Mouse (Mus musculus): ENCODE results near the gene Sec62. TPM values are rescaled to one million over a fixed set of nuclear protein-coding genes. Genes with fewer than 3 reads are reported as not detected.
"Not testable (repeated sequence)": the region's sequence is repeated elsewhere in the genome, so short reads cannot be mapped to it uniquely, and the experiment has no call there.

Gene Sec62
- polyA plus RNA-seq, 1 experiment from 2014 or later: 62.0 TPM

DNA sequence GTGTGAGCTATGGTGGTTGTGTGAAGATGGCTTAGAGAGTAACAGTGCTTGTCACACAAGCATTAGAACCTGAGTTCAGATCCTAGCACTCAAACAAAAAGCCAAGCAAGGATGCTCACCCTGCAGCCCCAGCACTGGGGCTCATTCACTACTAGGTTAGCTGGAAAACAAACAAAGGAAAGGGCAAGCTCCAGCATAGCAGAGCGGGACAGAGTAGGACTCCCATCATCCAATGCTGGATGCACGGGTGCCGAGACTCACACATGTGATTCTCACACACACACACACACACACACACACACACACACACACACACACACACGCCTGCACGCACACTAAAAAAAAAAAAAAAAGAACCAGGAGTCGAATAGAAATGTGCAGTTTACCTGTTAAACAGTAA is 58.7 kb downstream of the Sec62 start:
- Histone ChIP-seq H3K9me3 (ENCODE audit: control insufficient read depth, low read length) (no peaks in the 10 kb centered on the region), H3K36me3 (ENCODE audit: control insufficient read depth, insufficient read depth, low read length) (no peaks in the 10 kb centered on the region), H3K9ac (ENCODE audit: low read length) (no peak overlapping the region), H3K27me3 (ENCODE audit: control insufficient read depth, insufficient read depth, low read length) (peaks cover 11% of the 10 kb centered on the region), H3K27ac (ENCODE audit: low read depth, low read length) (no peak overlapping the region), H3K4me2 (ENCODE audit: low read depth, low read length, severe bottlenecking) (no peak overlapping the region), H3K4me3 (ENCODE audit: low read depth, low read length) (no peak overlapping the region), H3K4me1 (replicated peaks; ENCODE audit: control insufficient read depth, insufficient read depth, low read length) (peaks cover 4% of the 10 kb centered on the region; the same call in 1 of the 2 replicates)
- ATAC-seq (replicated peaks; ENCODE audit: low FRiP score) (no peak), DNase-seq (ENCODE audit: low spot score) (no peak)
- WGBS: 76% methylated on average over 6 of the region's 6 CpGs

GRCm38 (mm10) chr3:30853596-30853995 is 60.9 kb downstream of the Sec62 start:
- DNase-seq (ENCODE audit: low spot score): no peak
- Histone ChIP-seq H3K4me1 (replicated peaks; ENCODE audit: control insufficient read depth, insufficient read depth, low read length) (peaks cover 4% of the 10 kb centered on the region; the same call in 1 of the 2 replicates), H3K4me3 (ENCODE audit: low read depth, low read length) (no peak overlapping the region), H3K27ac (ENCODE audit: low read depth, low read length) (no peak overlapping the region), H3K27me3 (ENCODE audit: control insufficient read depth, insufficient read depth, low read length) (peaks cover 17% of the 10 kb centered on the region), H3K9ac (ENCODE audit: low read length) (no peak overlapping the region), H3K9me3 (ENCODE audit: control insufficient read depth, low read length) (no peaks in the 10 kb centered on the region), H3K36me3 (ENCODE audit: control insufficient read depth, insufficient read depth, low read length) (no peaks in the 10 kb centered on the region), H3K4me2 (ENCODE audit: low read depth, low read length, severe bottlenecking) (no peak overlapping the region)
- no peak for ATAC-seq (replicated peaks; ENCODE audit: low FRiP score)
- 92% methylated on average over 5 of the region's 5 CpGs for whole genome bisulfite sequencing

DNA sequence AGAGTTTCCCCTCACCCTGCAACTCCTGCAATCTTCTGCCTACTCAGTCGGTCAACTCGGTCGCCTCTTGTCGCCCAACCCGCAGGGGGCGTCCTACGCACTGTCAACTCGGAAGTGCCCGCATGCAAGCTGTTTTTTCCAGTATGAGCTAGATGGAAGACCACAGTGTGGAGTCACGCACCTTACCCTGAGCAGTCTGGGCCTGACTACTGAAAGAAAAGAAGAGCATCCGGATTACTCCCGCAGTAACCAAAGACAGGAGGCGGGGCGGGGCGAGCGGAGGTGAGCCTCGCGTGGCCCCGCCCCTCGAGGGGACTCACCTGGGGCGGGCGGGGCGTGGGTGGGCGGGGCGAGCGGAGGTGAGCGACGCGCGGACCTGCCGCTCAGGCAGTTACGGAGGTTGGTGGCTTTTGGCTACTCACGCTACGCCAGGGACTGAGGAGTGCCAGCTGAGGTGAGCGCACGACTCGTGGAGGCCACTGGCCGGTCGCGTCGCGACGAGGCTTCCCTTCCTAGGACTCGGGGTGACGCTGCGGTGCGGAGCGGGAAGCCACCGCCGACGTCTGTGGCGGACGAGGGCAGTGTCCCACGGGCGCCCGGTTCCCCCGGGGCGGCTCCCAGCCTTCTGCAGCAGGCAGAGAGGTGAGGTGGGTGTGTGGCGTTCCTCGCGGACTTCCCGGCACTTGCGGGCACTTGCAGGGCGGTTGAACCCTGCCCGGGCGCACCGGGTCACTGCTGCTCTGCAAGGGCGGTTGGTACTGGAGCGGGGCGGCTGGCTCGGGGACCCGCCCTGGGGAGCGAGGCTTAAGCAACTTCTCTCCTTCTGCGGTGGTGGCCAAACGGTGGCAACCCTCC is 63.2 kb downstream of the Sec62 start, which contains the start of gene Gpr160:
TSS of gene Gpr160 (plus strand) at position 347 of the 855 bp plus-strand sequence.
- WGBS: 1% methylated on average over 64 of the region's 75 CpGs
- peak within 1 kb of the TSS; percentile 52 for H3K4me3 ChIP-seq (ENCODE audit: low read depth, low read length)
- H3K9me3 ChIP-seq (ENCODE audit: control insufficient read depth, low read length): no peaks in the 10 kb centered on the region
- H3K9ac ChIP-seq (ENCODE audit: low read length): peak within 1 kb of the TSS; percentile 44
- DNase-seq (ENCODE audit: low spot score) (peak; percentile 71), ATAC-seq (replicated peaks; ENCODE audit: low FRiP score) (peak; percentile 63)
- no peaks in the 10 kb centered on the region for H3K36me3 ChIP-seq (ENCODE audit: control insufficient read depth, insufficient read depth, low read length)
- H3K27me3 ChIP-seq (ENCODE audit: control insufficient read depth, insufficient read depth, low read length): peaks cover 17% of the 10 kb centered on the region
- no peak within 1 kb of the TSS for H3K27ac ChIP-seq (ENCODE audit: low read depth, low read length)
- H3K4me2 ChIP-seq (ENCODE audit: low read depth, low read length, severe bottlenecking): peak within 1 kb of the TSS; percentile 96
- peaks cover 4% of the 10 kb centered on the region; the same call in 1 of the 2 replicates for H3K4me1 ChIP-seq (replicated peaks; ENCODE audit: control insufficient read depth, insufficient read depth, low read length)

GRCm38 (mm10) chr3:30859599-30859998 is 66.9 kb downstream of the Sec62 start:
- not testable (repeated sequence) for DNase-seq (ENCODE audit: low spot score); H3K4me3 ChIP-seq (ENCODE audit: low read depth, low read length); H3K9me3 ChIP-seq (ENCODE audit: control insufficient read depth, low read length); H3K4me2 ChIP-seq (ENCODE audit: low read depth, low read length, severe bottlenecking); H3K36me3 ChIP-seq (ENCODE audit: control insufficient read depth, insufficient read depth, low read length); H3K27ac ChIP-seq (ENCODE audit: low read depth, low read length); ATAC-seq (replicated peaks; ENCODE audit: low FRiP score); H3K4me1 ChIP-seq (replicated peaks; ENCODE audit: control insufficient read depth, insufficient read depth, low read length); H3K9ac ChIP-seq (ENCODE audit: low read length)
- H3K27me3 ChIP-seq (ENCODE audit: control insufficient read depth, insufficient read depth, low read length): peaks cover 17% of the 10 kb centered on the region
- 92% methylated on average over 8 of the region's 8 CpGs for WGBS

GRCm38 (mm10) chr3:30860705-30861104 is 68.0 kb downstream of the Sec62 start:
- ATAC-seq (replicated peaks; ENCODE audit: low FRiP score): no peak
- Histone ChIP-seq H3K4me3 (ENCODE audit: low read depth, low read length) (no peak overlapping the region), H3K27ac (ENCODE audit: low read depth, low read length) (no peak overlapping the region), H3K4me2 (ENCODE audit: low read depth, low read length, severe bottlenecking) (no peak overlapping the region), H3K36me3 (ENCODE audit: control insufficient read depth, insufficient read depth, low read length) (no peaks in the 10 kb centered on the region), H3K4me1 (replicated peaks; ENCODE audit: control insufficient read depth, insufficient read depth, low read length) (peaks cover 4% of the 10 kb centered on the region; the same call in 1 of the 2 replicates), H3K27me3 (ENCODE audit: control insufficient read depth, insufficient read depth, low read length) (peaks cover 13% of the 10 kb centered on the region), H3K9me3 (ENCODE audit: control insufficient read depth, low read length) (no peaks in the 10 kb centered on the region), H3K9ac (ENCODE audit: low read length) (no peak overlapping the region)
- WGBS: 81% methylated on average over 4 of the region's 4 CpGs
- no peak for DNase-seq (ENCODE audit: low spot score)

- Histone ChIP-seq H3K4me3 (ENCODE audit: low read depth, low read length) (no peak overlapping the region), H3K4me2 (ENCODE audit: low read depth, low read length, severe bottlenecking) (no peak overlapping the region), H3K36me3 (ENCODE audit: control insufficient read depth, insufficient read depth, low read length) (no peaks in the 10 kb centered on the region), H3K9me3 (ENCODE audit: control insufficient read depth, low read length) (no peaks in the 10 kb centered on the region), H3K27me3 (ENCODE audit: control insufficient read depth, insufficient read depth, low read length) (no peaks in the 10 kb centered on the region), H3K27ac (ENCODE audit: low read depth, low read length) (no peak overlapping the region), H3K4me1 (replicated peaks; ENCODE audit: control insufficient read depth, insufficient read depth, low read length) (no peaks in the 10 kb centered on the region), H3K9ac (ENCODE audit: low read length) (no peak overlapping the region)
- DNase-seq (ENCODE audit: low spot score) (no peak), ATAC-seq (replicated peaks; ENCODE audit: low FRiP score) (no peak)
- 77% methylated on average over 5 of the region's 5 CpGs for WGBS
These were observed 71.2 kb downstream of the Sec62 start for GRCm38 (mm10) chr3:30863712-30864435.

DNA sequence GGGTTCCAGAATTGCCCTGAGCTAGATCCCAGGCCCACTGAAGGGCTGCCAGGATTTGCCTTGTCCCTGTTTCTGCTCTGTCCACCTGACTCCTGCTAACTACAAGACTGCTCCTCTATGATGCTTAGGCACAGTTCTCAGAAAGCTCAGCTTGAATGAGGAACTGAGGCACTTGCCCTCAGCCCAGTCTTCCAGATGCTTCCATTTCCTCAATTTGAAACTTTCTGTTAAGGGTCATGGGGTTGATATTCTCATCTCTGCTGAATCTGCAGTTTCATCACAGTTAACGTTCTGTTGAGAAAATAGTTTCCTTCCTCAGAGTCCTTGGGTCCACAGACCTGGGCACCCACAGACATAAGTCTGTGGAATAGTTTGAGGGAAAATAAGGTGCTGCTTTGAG is 72.0 kb downstream of the Sec62 start:
- 85% methylated on average over 1 of the region's 1 CpGs for WGBS

DNA sequence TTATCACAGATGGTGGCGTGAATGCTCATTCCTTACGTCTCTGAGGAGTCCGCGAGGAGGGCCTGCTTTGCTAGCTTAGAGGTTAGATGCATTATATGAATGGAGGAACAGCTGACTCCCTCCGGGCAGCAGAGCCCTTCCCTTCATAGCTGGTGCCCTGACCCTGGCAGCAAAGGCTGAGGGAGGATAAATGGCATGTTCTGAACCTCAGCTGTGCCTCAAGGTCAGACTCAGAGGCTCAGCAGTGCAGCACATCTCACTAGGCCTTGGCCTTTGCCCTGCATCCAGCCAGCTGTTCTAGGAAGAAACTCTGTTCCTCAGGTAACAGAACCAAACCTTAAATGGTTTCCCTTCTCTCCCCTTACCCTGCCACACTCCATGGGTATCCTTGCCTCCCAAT is 75.5 kb downstream of the Sec62 start:
- Histone ChIP-seq H3K27ac (ENCODE audit: low read depth, low read length) (no peak overlapping the region), H3K4me2 (ENCODE audit: low read depth, low read length, severe bottlenecking) (no peak overlapping the region), H3K9me3 (ENCODE audit: control insufficient read depth, low read length) (no peaks in the 10 kb centered on the region), H3K27me3 (ENCODE audit: control insufficient read depth, insufficient read depth, low read length) (no peaks in the 10 kb centered on the region), H3K4me1 (replicated peaks; ENCODE audit: control insufficient read depth, insufficient read depth, low read length) (no peaks in the 10 kb centered on the region), H3K9ac (ENCODE audit: low read length) (no peak overlapping the region), H3K4me3 (ENCODE audit: low read depth, low read length) (no peak overlapping the region), H3K36me3 (ENCODE audit: control insufficient read depth, insufficient read depth, low read length) (no peaks in the 10 kb centered on the region)
- no peak for DNase-seq (ENCODE audit: low spot score)
- no peak for ATAC-seq (replicated peaks; ENCODE audit: low FRiP score)
- WGBS: 82% methylated on average over 5 of the region's 5 CpGs

More for the DNA sequence above, 72.0 kb downstream of the Sec62 start:
- ATAC-seq (replicated peaks; ENCODE audit: low FRiP score) (no peak), DNase-seq (ENCODE audit: low spot score) (no peak)
- H3K9ac ChIP-seq (ENCODE audit: low read length): no peak overlapping the region
- no peaks in the 10 kb centered on the region for H3K27me3 ChIP-seq (ENCODE audit: control insufficient read depth, insufficient read depth, low read length)
- H3K4me3 ChIP-seq (ENCODE audit: low read depth, low read length): no peak overlapping the region
- no peak overlapping the region for H3K4me2 ChIP-seq (ENCODE audit: low read depth, low read length, severe bottlenecking)
- no peaks in the 10 kb centered on the region for H3K9me3 ChIP-seq (ENCODE audit: control insufficient read depth, low read length)
- H3K27ac ChIP-seq (ENCODE audit: low read depth, low read length): no peak overlapping the region
- no peaks in the 10 kb centered on the region for H3K36me3 ChIP-seq (ENCODE audit: control insufficient read depth, insufficient read depth, low read length)
- H3K4me1 ChIP-seq (replicated peaks; ENCODE audit: control insufficient read depth, insufficient read depth, low read length): no peaks in the 10 kb centered on the region
